Mouse (Mus musculus) hindbrain, embryonic 14.5 days (tissue): ENCODE results near the gene Stam. TPM values are rescaled to one million over a fixed set of nuclear protein-coding genes. Genes with fewer than 3 reads are reported as not detected.
"Not testable (repeated sequence)": the region's sequence is repeated elsewhere in the genome, so short reads cannot be mapped to it uniquely, and the experiment has no call there.

Source experiments
- ATAC-seq: fragments of 200-750 bp; cut with Nextera tagmentation; 2 replicates; pipeline ENCODE4 v1.8.0; 2017; ENCODE audit warnings: moderate number of reproducible peaks, mild to moderate bottlenecking, moderate TSS enrichment, moderate library complexity; ENCODE audit not compliant: low FRiP score
- DNase-seq: peaks from one replicate; pipeline ENCODE4 v3.0.0-alpha.2; 2015; ENCODE audit warnings: low spot score
- H3K27ac ChIP-seq: fragments of 300-500 bp; sonication (generic); 2 replicates; pipeline ENCODE4 v1.5.1; 2014; ENCODE audit warnings: mild to moderate bottlenecking, moderate library complexity
- H3K27me3 ChIP-seq: fragments of 300-500 bp; sonication (generic); 2 replicates; pipeline ENCODE4 v1.6.1; 2014; ENCODE audit warnings: mild to moderate bottlenecking, low read length, mixed read lengths; ENCODE audit not compliant: control insufficient read depth, insufficient read depth
- H3K36me3 ChIP-seq: fragments of 300-500 bp; sonication (generic); replicated peaks from 2 replicates; pipeline ENCODE4 v1.6.1; 2014; ENCODE audit not compliant: control insufficient read depth, insufficient read depth
- H3K4me1 ChIP-seq: fragments of 300-500 bp; sonication (generic); replicated peaks from 2 replicates; pipeline ENCODE4 v1.6.1; 2014; ENCODE audit warnings: antibody characterized with exemption, low read length, mixed read lengths; ENCODE audit not compliant: control insufficient read depth, insufficient read depth
- H3K4me2 ChIP-seq: fragments of 300-500 bp; sonication (generic); replicated peaks from 2 replicates; pipeline ENCODE4 v1.6.1; 2014; ENCODE audit warnings: mild to moderate bottlenecking, moderate library complexity
- H3K4me3 ChIP-seq: fragments of 300-500 bp; sonication (generic); replicated peaks from 2 replicates; pipeline ENCODE4 v1.5.1; 2014; ENCODE audit warnings: mild to moderate bottlenecking, low read length
- H3K9ac ChIP-seq: fragments of 300-500 bp; sonication (generic); 2 replicates; pipeline ENCODE4 v1.6.1; 2014
- H3K9me3 ChIP-seq: fragments of 300-500 bp; sonication (generic); 2 replicates; pipeline ENCODE4 v1.6.1; 2016; ENCODE audit warnings: low read length; ENCODE audit not compliant: control insufficient read depth
- WGBS: fragments of 180-500 bp; shearing (Covaris S2); extraction: QIAGEN DNeasy Blood & Tissue Kit; methylation state at CpG from one replicate; pipeline ENCODE4 v1.1.7; 2014; 5-methylcytosine and 5-hydroxymethylcytosine counted together
- polyA plus RNA-seq: library from polyadenylated mRNA; unstranded; fragments of >200 nt; fragmentation: Nextera tagmentation; extraction: Ambion mirVana; gene quantifications from 2 replicates; pipeline ENCODE4 v1.2.1, GENCODE M21; 2014

The Stam gene
- polyA plus RNA-seq, 1 experiment from 2014 or later, result 134 TPM

- Histone ChIP-seq H3K9me3 (no peaks in the 10 kb centered on the region), H3K36me3 (no peaks in the 10 kb centered on the region), H3K27ac (no peak overlapping the region), H3K4me3 (no peak overlapping the region), H3K9ac (no peak overlapping the region), H3K27me3 (no peaks in the 10 kb centered on the region), H3K4me2 (no peak overlapping the region), H3K4me1 (no peaks in the 10 kb centered on the region)
- ATAC-seq (no peak; the same call in 1 of the 2 replicates), DNase-seq (no peak)
- 83% methylated on average over 3 of the region's 3 CpGs for WGBS
Observed at GRCm38 (mm10) chr2:14165618-14166344, 91.9 kb downstream of the Stam start.

GRCm38 (mm10) chr2:14167721-14168120, 93.8 kb downstream of the Stam start:
- Histone ChIP-seq H3K4me1 (no peaks in the 10 kb centered on the region), H3K9ac (no peak overlapping the region), H3K36me3 (no peaks in the 10 kb centered on the region), H3K4me2 (no peak overlapping the region), H3K27me3 (no peaks in the 10 kb centered on the region), H3K4me3 (no peak overlapping the region), H3K27ac (no peak overlapping the region), H3K9me3 (no peaks in the 10 kb centered on the region)
- ATAC-seq (no peak), DNase-seq (no peak)

DNA sequence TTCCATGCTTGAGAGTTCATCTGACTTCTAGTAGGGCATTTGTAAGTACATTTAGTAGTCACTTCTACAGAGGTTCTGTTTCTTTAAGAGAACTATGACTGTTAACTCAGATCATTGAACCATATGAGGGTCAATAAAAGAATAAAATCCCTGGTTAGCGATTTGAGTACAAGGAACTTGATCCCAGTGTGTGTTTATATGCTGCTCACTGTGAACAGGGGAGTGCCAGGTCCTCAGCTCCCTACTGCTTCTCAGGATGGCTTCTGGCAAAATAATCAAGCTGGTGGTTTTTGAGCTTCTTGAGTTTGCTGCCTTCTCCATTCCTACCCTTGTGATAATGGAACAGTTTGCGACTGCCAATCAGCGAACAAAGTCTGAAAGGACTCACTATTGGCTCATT, 100.4 kb downstream of the Stam start, which contains the start of gene Tmem236:
Gene Tmem236 (plus strand): TSS at position 190 of the 400 bp plus-strand sequence.
- Histone ChIP-seq H3K9ac (no peak within 1 kb of the TSS), H3K27me3 (no peaks in the 10 kb centered on the region), H3K27ac (no peak within 1 kb of the TSS), H3K9me3 (no peaks in the 10 kb centered on the region), H3K36me3 (no peaks in the 10 kb centered on the region), H3K4me2 (no peak within 1 kb of the TSS), H3K4me3 (no peak within 1 kb of the TSS), H3K4me1 (no peaks in the 10 kb centered on the region)
- no peak for DNase-seq
- ATAC-seq, result no peak
- WGBS, result 77% methylated on average over 3 of the region's 3 CpGs

DNA sequence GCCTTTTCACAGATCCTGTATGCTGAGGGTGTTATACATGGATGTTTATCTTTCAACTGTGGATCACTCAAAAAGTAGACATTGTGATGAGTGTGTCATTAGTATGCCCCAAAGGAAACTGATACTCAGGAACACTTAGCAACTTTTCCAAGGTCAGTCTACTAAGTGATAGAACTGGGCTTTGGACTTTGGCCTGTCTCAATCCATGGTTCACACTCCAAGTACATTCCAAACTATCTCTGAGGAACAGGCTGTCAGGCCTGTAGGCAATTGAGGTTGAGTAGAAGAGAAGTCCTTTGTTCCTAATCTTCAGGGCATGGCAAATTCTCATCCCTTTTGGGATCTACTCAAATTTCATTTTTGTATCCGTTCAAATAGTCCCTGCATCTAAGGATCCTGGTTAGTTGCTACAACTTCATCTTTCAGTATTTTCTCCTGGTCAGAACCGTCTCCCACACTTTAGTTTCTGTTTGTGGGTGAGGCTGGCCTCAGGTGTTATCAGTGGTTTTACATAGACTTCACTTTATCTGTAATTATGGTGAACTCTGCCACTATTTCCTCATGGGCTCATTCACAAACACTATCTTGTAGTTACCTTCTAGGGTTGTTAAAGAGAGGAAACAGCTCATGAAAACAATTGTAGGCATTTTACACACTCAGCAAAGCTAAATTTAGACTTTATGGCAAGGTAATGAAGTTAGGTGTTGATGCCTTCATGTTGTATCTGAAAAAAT, 102.7 kb downstream of the Stam start:
- ATAC-seq, result no peak
- no peak for DNase-seq
- Histone ChIP-seq H3K27ac (no peak overlapping the region), H3K9ac (no peak overlapping the region), H3K36me3 (no peaks in the 10 kb centered on the region), H3K27me3 (no peaks in the 10 kb centered on the region), H3K4me2 (no peak overlapping the region), H3K4me3 (no peak overlapping the region), H3K4me1 (no peaks in the 10 kb centered on the region), H3K9me3 (no peaks in the 10 kb centered on the region)
- WGBS, result 74% methylated on average over 2 of the region's 2 CpGs

DNA sequence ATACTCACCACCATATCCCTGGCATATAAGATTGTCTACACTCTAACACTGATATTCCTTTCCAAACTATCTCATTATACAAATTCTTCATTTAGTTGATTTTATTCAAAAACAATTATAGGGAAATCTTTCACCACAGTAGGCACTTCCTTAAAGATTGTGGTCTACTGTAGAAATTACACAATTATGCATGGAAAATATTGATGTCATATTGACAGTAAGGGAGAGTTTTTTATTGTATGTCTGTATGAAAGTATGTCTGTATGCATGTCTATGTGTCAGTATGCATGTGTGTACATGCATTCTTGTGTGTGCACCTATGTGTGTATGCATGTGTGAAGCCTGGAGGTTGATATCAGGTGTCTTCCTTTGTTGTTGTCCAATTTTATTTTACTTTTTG, 110.5 kb downstream of the Stam start:
- H3K4me1 ChIP-seq, result no peaks in the 10 kb centered on the region
- no peak for DNase-seq
- H3K27ac ChIP-seq, result no peak overlapping the region
- no peaks in the 10 kb centered on the region for H3K9me3 ChIP-seq
- no peaks in the 10 kb centered on the region for H3K27me3 ChIP-seq
- H3K36me3 ChIP-seq, result no peaks in the 10 kb centered on the region
- H3K9ac ChIP-seq, result no peak overlapping the region
- H3K4me2 ChIP-seq, result no peak overlapping the region
- no peak for ATAC-seq
- H3K4me3 ChIP-seq, result no peak overlapping the region

- Histone ChIP-seq H3K4me3 (no peak overlapping the region), H3K27ac (no peak overlapping the region), H3K9me3 (no peaks in the 10 kb centered on the region), H3K27me3 (no peaks in the 10 kb centered on the region), H3K36me3 (no peaks in the 10 kb centered on the region), H3K9ac (no peak overlapping the region), H3K4me1 (no peaks in the 10 kb centered on the region), H3K4me2 (no peak overlapping the region)
- no peak for ATAC-seq
- WGBS, result 86% methylated on average over 4 of the region's 4 CpGs
- DNase-seq, result no peak
Observed at GRCm38 (mm10) chr2:14190684-14191083, 116.8 kb downstream of the Stam start.

DNA sequence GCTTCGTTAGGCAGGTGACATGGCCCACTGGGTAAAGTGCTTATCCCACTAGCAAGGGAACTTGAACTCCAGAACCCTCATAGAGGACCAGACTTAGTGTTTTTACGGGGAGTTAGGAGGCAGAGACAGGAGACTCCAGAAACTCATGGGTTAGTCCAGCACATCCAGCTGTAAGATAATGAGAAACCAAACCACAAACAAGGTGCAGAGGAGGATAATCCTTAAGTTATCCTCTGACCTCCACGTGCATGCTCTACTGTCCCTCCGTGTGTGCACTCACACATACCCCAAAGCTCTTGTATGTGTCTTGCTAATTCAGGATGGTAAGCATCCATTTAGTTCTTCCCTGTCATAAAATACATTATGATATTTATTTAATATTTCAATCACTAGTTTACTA, 117.7 kb downstream of the Stam start:
- WGBS, result 84% methylated on average over 4 of the region's 4 CpGs
- Histone ChIP-seq H3K4me1 (no peaks in the 10 kb centered on the region), H3K27me3 (no peaks in the 10 kb centered on the region), H3K27ac (no peak overlapping the region), H3K9ac (no peak overlapping the region), H3K9me3 (no peaks in the 10 kb centered on the region), H3K36me3 (no peaks in the 10 kb centered on the region), H3K4me3 (no peak overlapping the region), H3K4me2 (no peak overlapping the region)
- DNase-seq (no peak), ATAC-seq (no peak)

GRCm38 (mm10) chr2:14192046-14192445, 118.1 kb downstream of the Stam start:
- Histone ChIP-seq H3K9ac (no peak overlapping the region), H3K4me3 (no peak overlapping the region), H3K4me1 (no peaks in the 10 kb centered on the region), H3K36me3 (no peaks in the 10 kb centered on the region), H3K9me3 (no peaks in the 10 kb centered on the region), H3K27me3 (no peaks in the 10 kb centered on the region), H3K27ac (no peak overlapping the region), H3K4me2 (no peak overlapping the region)
- WGBS, result 88% methylated on average over 6 of the region's 6 CpGs
- ATAC-seq (no peak), DNase-seq (no peak)

- not testable (repeated sequence) for H3K27me3 ChIP-seq, H3K4me2 ChIP-seq, H3K4me1 ChIP-seq, H3K9me3 ChIP-seq, H3K36me3 ChIP-seq, ATAC-seq, H3K27ac ChIP-seq, H3K4me3 ChIP-seq, DNase-seq, H3K9ac ChIP-seq
- 60% methylated on average over 1 of the region's 2 CpGs for WGBS
Observed at GRCm38 (mm10) chr2:14198325-14198903, 124.5 kb downstream of the Stam start.
